Comparison of ENCODE assay signal across 12 mouse cellular contexts in the genomic region with DNA sequence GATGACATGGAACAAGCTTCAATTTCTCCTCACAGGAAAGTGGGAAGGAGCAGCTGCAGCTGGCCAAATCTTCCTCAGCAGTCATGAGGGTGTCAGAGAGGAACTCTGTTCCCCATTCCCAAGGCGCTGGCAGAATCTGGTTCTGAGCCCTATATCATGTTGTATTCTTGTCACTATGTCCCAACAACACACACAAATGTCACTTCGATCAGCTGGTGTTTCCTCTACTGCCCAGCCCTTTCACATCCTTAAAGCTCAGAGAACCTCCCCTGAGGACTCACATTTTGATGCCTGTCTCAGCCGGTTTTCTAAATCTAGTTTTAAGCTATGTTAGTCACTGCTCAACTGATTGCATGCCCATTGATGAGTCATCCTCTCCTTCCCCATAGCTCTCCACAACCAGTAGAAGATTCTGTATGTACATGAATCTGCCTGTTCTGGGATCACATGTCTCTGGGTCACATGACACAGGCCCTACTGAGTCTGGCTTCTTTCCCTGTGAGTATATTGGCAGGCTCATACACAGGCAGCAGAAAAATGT. TPM values are rescaled to one million over a fixed set of nuclear protein-coding genes. Genes with fewer than 3 reads are reported as not detected.
DNase-seq lines count a peak whose midpoint lies in the region; TF ChIP-seq lines count a peak whose summit lies in the region.
"Had no signal": no experiment of that assay in that cellular context is flagged by ENCODE, and none has a peak within 500 bp of the region (broad histone marks: within the 10 kb centered on the region; RNA-seq: fewer than 3 reads in every experiment).

No protein-coding gene starts in this region.

- no peaks in the 10 kb centered on the region for H3K27me3 ChIP-seq in thymus, adult 2 months (ENCODE audit: control insufficient read depth, insufficient read depth, low read length)
- no peaks in the 10 kb centered on the region for H3K27me3 ChIP-seq in cerebellum, adult 2 months (ENCODE audit: control insufficient read depth, insufficient read depth, low read length)
- H3K27me3 ChIP-seq: forebrain, embryonic 13.5 days; hindbrain, embryonic 12.5 days had no signal

- WGBS in thymus, adult 2 months = 88% methylated on average over 3 of the region's 3 CpGs
- WGBS in cerebellum, adult 2 months = 74% methylated on average over 3 of the region's 3 CpGs

- H3K4me3 ChIP-seq in embryonic fibroblast, embryonic 13.5 days (ENCODE audit: insufficient read depth, low read length) = no peak overlapping the region
- H3K4me3 ChIP-seq in thymus, adult 2 months (ENCODE audit: control insufficient read depth, insufficient read depth, low read length) = no peak overlapping the region
- no peak overlapping the region for H3K4me3 ChIP-seq in cerebellum, adult 2 months (replicated peaks; ENCODE audit: insufficient read depth, low read depth, low read length)
- H3K4me3 ChIP-seq: forebrain, embryonic 13.5 days; hindbrain, embryonic 12.5 days had no signal

- no peak for TF ChIP-seq POLR2A in embryonic fibroblast, embryonic 13.5 days (IDR thresholded peaks at IDR 0.05; ENCODE audit: low read depth, low read length)
- TF ChIP-seq POLR2A in thymus, adult 2 months (IDR thresholded peaks at IDR 0.05; ENCODE audit: control insufficient read depth, extremely low read depth, insufficient read depth, low read length, poor library complexity) = no peak
- no peak for TF ChIP-seq POLR2A in cerebellum, adult 2 months (IDR thresholded peaks at IDR 0.05; ENCODE audit: borderline replicate concordance, insufficient read depth, low read length)

- peak overlapping the region; percentile 80 for H3K27ac ChIP-seq in embryonic fibroblast, embryonic 13.5 days (ENCODE audit: insufficient read depth, low read length)
- H3K27ac ChIP-seq in thymus, adult 2 months (ENCODE audit: control insufficient read depth, insufficient read depth, low read length) = no peak overlapping the region
- H3K27ac ChIP-seq in cerebellum, adult 2 months (ENCODE audit: insufficient read depth, low read length) = no peak overlapping the region
- H3K27ac ChIP-seq: forebrain, embryonic 13.5 days; hindbrain, embryonic 12.5 days had no signal

- TF ChIP-seq CTCF in embryonic fibroblast, embryonic 13.5 days (IDR thresholded peaks at IDR 0.05; ENCODE audit: borderline replicate concordance, insufficient read depth, low read length) = no peak
- no peak for TF ChIP-seq CTCF in thymus, adult 2 months (IDR thresholded peaks at IDR 0.05; ENCODE audit: borderline replicate concordance, control insufficient read depth, extremely low read depth, insufficient read depth, low read length, poor library complexity)
- TF ChIP-seq CTCF in cerebellum, adult 2 months (IDR thresholded peaks at IDR 0.05; ENCODE audit: borderline replicate concordance, insufficient read depth, low read depth, low read length) = no peak

- peaks cover 10% of the 10 kb centered on the region for H3K4me1 ChIP-seq in embryonic fibroblast, embryonic 13.5 days (ENCODE audit: control insufficient read depth, insufficient read depth, low read length)
- no peaks in the 10 kb centered on the region for H3K4me1 ChIP-seq in thymus, adult 2 months (replicated peaks; ENCODE audit: control insufficient read depth, insufficient read depth, low read length)
- H3K4me1 ChIP-seq in cerebellum, adult 2 months (ENCODE audit: control insufficient read depth, insufficient read depth, low read length) = no peaks in the 10 kb centered on the region
- H3K4me1 ChIP-seq: forebrain, embryonic 13.5 days; hindbrain, embryonic 12.5 days had no signal

- no peaks in the 10 kb centered on the region for H3K36me3 ChIP-seq in thymus, adult 2 months (ENCODE audit: control insufficient read depth, insufficient read depth, low read length)
- H3K36me3 ChIP-seq: hindbrain, embryonic 12.5 days had no signal

- DNase-seq in left cerebral cortex, adult 18-20 months (ENCODE audit: low spot score in 2 of 2) = peak; percentile 4 to 15
- DNase-seq in left cerebral cortex, adult 11 months (ENCODE audit: low spot score) = no peak
- DNase-seq in Muller cell, postnatal 12 days (ENCODE audit: inconsistent ontology term) = peak; percentile 50
- DNase-seq in lung, postnatal 4 days = peak; percentile 27 to 77
- no peak for DNase-seq in layer of hippocampus, postnatal 10 days (ENCODE audit: low spot score in 2 of 2)
- DNase-seq in thymus, adult 2 months = no peak
- DNase-seq in cerebellum, adult 2 months = no peak

RNA-seq across cellular contexts. Expression of gene Serpina3f, which starts 28.2 kb away (rescaled TPM):
- not detected for total RNA-seq in left cerebral cortex, adult 18-20 months (2021)
- polyA plus RNA-seq in embryonic fibroblast, embryonic 13.5 days (2011; ENCODE audit: insufficient read length, low read depth, missing spikeins) = 0.33 and 0.74 TPM in 2 replicates
- not detected for total RNA-seq in layer of hippocampus, postnatal 10 days (2021)
- polyA plus RNA-seq in thymus, adult 2 months (2012; rRNA removed) = 1.0 and 1.6 TPM in 2 replicates
- polyA plus RNA-seq in cerebellum, adult 2 months (2012; rRNA removed) = 0.11 TPM in 1 of 2 replicates, not detected in the other

RNA-seq across cellular contexts. Expression of gene Serpina3c, which starts 32.4 kb away (rescaled TPM):
- not detected for total RNA-seq in left cerebral cortex, adult 18-20 months (2021)
- not detected in 2 replicates for polyA plus RNA-seq in embryonic fibroblast, embryonic 13.5 days (2011; ENCODE audit: insufficient read length, low read depth, missing spikeins)
- total RNA-seq in layer of hippocampus, postnatal 10 days (2021) = under 1 TPM; 0.20 to 0.25 TPM
- 0.91 and 1.7 TPM in 2 replicates for polyA plus RNA-seq in thymus, adult 2 months (2012; rRNA removed)
- polyA plus RNA-seq in cerebellum, adult 2 months (2012; rRNA removed) = 0.19 and 0.31 TPM in 2 replicates
- total RNA-seq: neutrophil, adult 5-6 weeks had no signal
- polyA plus RNA-seq: forebrain, embryonic 13.5 days; hindbrain, embryonic 12.5 days had no signal

RNA-seq across cellular contexts. Expression of gene Serpina3g, which starts 49.9 kb away (rescaled TPM):
- total RNA-seq in left cerebral cortex, adult 18-20 months (2021) = under 1 TPM in 1 of 2 experiments, not detected in 1; 0.44 TPM
- polyA plus RNA-seq in embryonic fibroblast, embryonic 13.5 days (2011; ENCODE audit: insufficient read length, low read depth, missing spikeins) = 54.6 and 89.6 TPM in 2 replicates
- 1 to 10 TPM in 1 of 2 experiments, under 1 TPM in 1; 0.78 to 1.2 TPM for total RNA-seq in layer of hippocampus, postnatal 10 days (2021)
- polyA plus RNA-seq in thymus, adult 2 months (2012; rRNA removed) = 41.7 and 54.4 TPM in 2 replicates
- polyA plus RNA-seq in cerebellum, adult 2 months (2012; rRNA removed) = 2.2 and 2.9 TPM in 2 replicates

RNA-seq across cellular contexts. Expression of gene Serpina3b, which starts 58.3 kb away (rescaled TPM):
- not detected for total RNA-seq in left cerebral cortex, adult 18-20 months (2021)
- polyA plus RNA-seq in embryonic fibroblast, embryonic 13.5 days (2011; ENCODE audit: insufficient read length, low read depth, missing spikeins) = not detected in 2 replicates
- total RNA-seq in layer of hippocampus, postnatal 10 days (2021) = not detected
- 0.09 and 0.19 TPM in 2 replicates for polyA plus RNA-seq in thymus, adult 2 months (2012; rRNA removed)
- not detected in 2 replicates for polyA plus RNA-seq in cerebellum, adult 2 months (2012; rRNA removed)
- total RNA-seq: layer of hippocampus, adult 8-10 months; neutrophil, adult 5-6 weeks had no signal
- polyA plus RNA-seq: forebrain, embryonic 13.5 days; hindbrain, embryonic 12.5 days had no signal

Comparison
In these comparisons a context has a peak if more than half of its experiments do, and no peak if none do; other contexts are left out.
1. DNase-seq: peak in left cerebral cortex, adult 18-20 months (2 of 2), Muller cell, postnatal 12 days (single experiment) and lung, postnatal 4 days (2 of 2); none in left cerebral cortex, adult 11 months (single experiment), layer of hippocampus, postnatal 10 days (0 of 2), thymus, adult 2 months (single experiment) and cerebellum, adult 2 months (0 of 2).
2. RNA of gene Serpina3g, which starts 49.9 kb away (polyA plus RNA-seq): 54.6 to 89.6 TPM in embryonic fibroblast, embryonic 13.5 days and 41.7 to 54.4 TPM in thymus, adult 2 months; 2.2 to 2.9 TPM in cerebellum, adult 2 months; every median in the first group is over 10 times any median in the second.